Mouse (Mus musculus) midbrain, postnatal 0 days (tissue): Measurements from ENCODE around the gene Camk2d. TPM values are rescaled to one million over a fixed set of nuclear protein-coding genes. Genes with fewer than 3 reads are reported as not detected.

Source experiments
- ATAC-seq: fragments of 200-750 bp; cut with Nextera tagmentation; 2 replicates; pipeline ENCODE4 v1.8.0; 2017; ENCODE audit warnings: moderate number of reproducible peaks, mild to moderate bottlenecking, moderate TSS enrichment, moderate library complexity; ENCODE audit not compliant: low FRiP score
- DNase-seq: peaks from one replicate; pipeline ENCODE4 v3.0.0-alpha.2; 2015; ENCODE audit warnings: low spot score
- H3K27ac ChIP-seq: fragments of 300-500 bp; sonication (generic); 2 replicates; pipeline ENCODE4 v1.5.1; 2014; ENCODE audit warnings: low read depth, mild to moderate bottlenecking, low read length, mixed read lengths
- H3K27me3 ChIP-seq: fragments of 300-500 bp; sonication (generic); 2 replicates; pipeline ENCODE4 v1.6.1; 2014; ENCODE audit warnings: low read length, control low read depth, mixed read lengths; ENCODE audit not compliant: insufficient read depth
- H3K36me3 ChIP-seq: fragments of 300-500 bp; sonication (generic); 2 replicates; pipeline ENCODE4 v1.6.1; 2014; ENCODE audit warnings: low read length, control low read depth, mixed read lengths; ENCODE audit not compliant: insufficient read depth
- H3K4me1 ChIP-seq: fragments of 300-500 bp; sonication (generic); 2 replicates; pipeline ENCODE4 v1.6.1; 2014; ENCODE audit warnings: mild to moderate bottlenecking, control low read depth, antibody characterized with exemption, low read length, mixed read lengths; ENCODE audit not compliant: insufficient read depth
- H3K4me2 ChIP-seq: fragments of 300-500 bp; sonication (generic); 2 replicates; pipeline ENCODE4 v1.6.1; 2014; ENCODE audit warnings: low read depth, mild to moderate bottlenecking, low read length, mixed read lengths; ENCODE audit not compliant: poor library complexity, severe bottlenecking
- H3K4me3 ChIP-seq: fragments of 300-500 bp; sonication (generic); 2 replicates; pipeline ENCODE4 v1.5.1; 2014; ENCODE audit warnings: low read depth, mild to moderate bottlenecking, low read length, moderate library complexity
- H3K9ac ChIP-seq: fragments of 300-500 bp; sonication (generic); replicated peaks from 2 replicates; pipeline ENCODE4 v1.6.1; 2014; ENCODE audit warnings: mild to moderate bottlenecking, low read length, moderate library complexity, mixed read lengths; ENCODE audit not compliant: poor library complexity, severe bottlenecking
- H3K9me3 ChIP-seq: fragments of 300-500 bp; sonication (generic); 2 replicates; pipeline ENCODE4 v1.6.1; 2016; ENCODE audit warnings: low read length, control low read depth
- CTCF ChIP-seq: IDR thresholded peaks from 2 replicates; pipeline ENCODE4 v1.5.1; 2016; ENCODE audit warnings: antibody characterized with exemption, mild to moderate bottlenecking
- WGBS: fragments of 180-500 bp; shearing (Covaris S2); extraction: QIAGEN DNeasy Blood & Tissue Kit; methylation state at CpG from one replicate; pipeline ENCODE4 v1.1.7; 2014; 5-methylcytosine and 5-hydroxymethylcytosine counted together
- polyA plus RNA-seq: library from polyadenylated mRNA; unstranded; fragments of >200 nt; fragmentation: Nextera tagmentation; extraction: Ambion mirVana; gene quantifications from 2 replicates; pipeline ENCODE4 v1.2.1, GENCODE M21; 2015
- total RNA-seq: library from RNA; depleted of rRNA; stranded (reverse); fragments of >200 nt; gene quantifications from 2 replicates; pipeline ENCODE4 v1.2.3, GENCODE M21; 2014

The Camk2d gene
- total and polyA plus RNA-seq, 2 experiments from 2014 or later: 95.8 to 143 TPM

DNA sequence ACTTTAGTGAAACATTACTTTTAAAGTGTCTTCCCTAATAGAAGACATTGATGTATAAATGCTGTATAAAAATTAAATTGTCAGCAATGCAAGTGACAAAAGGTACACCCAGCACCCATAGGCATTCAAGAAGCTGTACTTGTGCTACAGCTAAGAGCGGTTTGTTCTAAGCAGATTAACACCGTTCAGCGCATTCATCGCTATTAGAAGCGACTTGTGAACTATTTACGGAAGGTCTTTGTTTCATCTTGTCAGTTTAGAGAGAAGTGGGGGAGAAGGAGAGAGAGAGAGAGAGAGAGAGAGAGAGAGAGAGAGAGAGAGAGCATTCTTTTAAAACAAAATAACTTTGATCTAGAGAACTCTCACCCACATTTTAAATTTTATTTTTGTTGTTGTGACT is 38.1 kb downstream of the Camk2d start:
- no peak for ATAC-seq
- WGBS: 39% methylated on average over 6 of the region's 6 CpGs
- no peak overlapping the region for H3K27ac ChIP-seq
- no peaks in the 10 kb centered on the region for H3K36me3 ChIP-seq
- no peaks in the 10 kb centered on the region for H3K9me3 ChIP-seq
- H3K4me1 ChIP-seq: peaks cover 4% of the 10 kb centered on the region; the same call in 1 of the 2 replicates
- no peak overlapping the region for H3K4me2 ChIP-seq
- TF ChIP-seq CTCF: no peak
- H3K4me3 ChIP-seq: no peak overlapping the region
- no peaks in the 10 kb centered on the region for H3K27me3 ChIP-seq
- DNase-seq: no peak
- H3K9ac ChIP-seq: no peak overlapping the region

DNA sequence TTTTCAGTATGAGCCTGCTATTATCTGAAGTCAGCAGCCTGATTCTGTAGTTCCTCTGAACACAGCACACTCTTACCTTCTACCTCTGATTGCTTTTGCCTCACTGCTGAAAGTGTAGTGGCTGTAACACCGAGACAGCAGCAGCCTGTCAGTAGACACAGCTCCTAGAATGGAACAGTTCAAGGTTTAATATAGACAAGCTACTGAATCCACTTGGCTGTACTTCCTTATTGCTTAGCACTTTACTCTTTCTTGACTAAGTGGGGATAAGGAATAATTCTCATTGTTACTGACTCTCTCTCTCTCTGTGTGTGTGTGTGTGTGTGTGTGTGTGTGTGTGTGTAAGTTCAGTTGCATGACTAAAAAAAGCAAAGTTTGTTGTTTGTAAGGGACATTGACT is 42.2 kb downstream of the Camk2d start:
- TF ChIP-seq CTCF: no peak
- Histone ChIP-seq H3K4me3 (no peak overlapping the region), H3K4me1 (peaks cover 7% of the 10 kb centered on the region; the same call in 1 of the 2 replicates), H3K4me2 (no peak overlapping the region), H3K27ac (no peak overlapping the region), H3K9ac (no peak overlapping the region), H3K9me3 (no peaks in the 10 kb centered on the region), H3K27me3 (no peaks in the 10 kb centered on the region), H3K36me3 (no peaks in the 10 kb centered on the region)
- DNase-seq (no peak), ATAC-seq (no peak)
- 70% methylated on average over 1 of the region's 1 CpGs for WGBS

DNA sequence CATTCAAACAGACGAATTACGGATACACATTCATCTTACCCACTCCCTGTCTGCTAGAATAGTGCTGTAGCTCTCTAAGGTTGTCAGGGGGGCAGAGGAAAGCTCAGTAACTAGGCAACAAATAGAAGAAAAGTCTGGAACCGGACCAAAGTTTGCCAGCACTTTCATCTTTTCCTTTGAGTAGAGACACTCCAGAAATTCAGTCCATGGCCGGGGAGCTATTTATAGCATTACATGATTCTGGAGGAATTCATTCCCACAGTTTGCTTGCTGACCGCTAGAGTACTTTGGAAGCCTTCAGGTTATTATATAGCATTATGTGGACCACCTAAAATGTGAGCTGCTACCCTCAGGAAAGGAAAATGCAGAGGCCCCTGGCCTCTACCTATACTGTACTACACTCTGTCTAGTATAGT is 43.0 kb downstream of the Camk2d start:
- DNase-seq (peak; percentile 76), ATAC-seq (no peak)
- H3K36me3 ChIP-seq: no peaks in the 10 kb centered on the region
- H3K4me2 ChIP-seq: no peak overlapping the region
- H3K27me3 ChIP-seq: no peaks in the 10 kb centered on the region
- TF ChIP-seq CTCF: peak; percentile 23
- WGBS: 27% methylated on average over 5 of the region's 5 CpGs
- H3K9ac ChIP-seq: no peak overlapping the region
- H3K27ac ChIP-seq: no peak overlapping the region
- H3K4me1 ChIP-seq: peaks cover 7% of the 10 kb centered on the region; the same call in 1 of the 2 replicates
- H3K9me3 ChIP-seq: no peaks in the 10 kb centered on the region
- H3K4me3 ChIP-seq: no peak overlapping the region

DNA sequence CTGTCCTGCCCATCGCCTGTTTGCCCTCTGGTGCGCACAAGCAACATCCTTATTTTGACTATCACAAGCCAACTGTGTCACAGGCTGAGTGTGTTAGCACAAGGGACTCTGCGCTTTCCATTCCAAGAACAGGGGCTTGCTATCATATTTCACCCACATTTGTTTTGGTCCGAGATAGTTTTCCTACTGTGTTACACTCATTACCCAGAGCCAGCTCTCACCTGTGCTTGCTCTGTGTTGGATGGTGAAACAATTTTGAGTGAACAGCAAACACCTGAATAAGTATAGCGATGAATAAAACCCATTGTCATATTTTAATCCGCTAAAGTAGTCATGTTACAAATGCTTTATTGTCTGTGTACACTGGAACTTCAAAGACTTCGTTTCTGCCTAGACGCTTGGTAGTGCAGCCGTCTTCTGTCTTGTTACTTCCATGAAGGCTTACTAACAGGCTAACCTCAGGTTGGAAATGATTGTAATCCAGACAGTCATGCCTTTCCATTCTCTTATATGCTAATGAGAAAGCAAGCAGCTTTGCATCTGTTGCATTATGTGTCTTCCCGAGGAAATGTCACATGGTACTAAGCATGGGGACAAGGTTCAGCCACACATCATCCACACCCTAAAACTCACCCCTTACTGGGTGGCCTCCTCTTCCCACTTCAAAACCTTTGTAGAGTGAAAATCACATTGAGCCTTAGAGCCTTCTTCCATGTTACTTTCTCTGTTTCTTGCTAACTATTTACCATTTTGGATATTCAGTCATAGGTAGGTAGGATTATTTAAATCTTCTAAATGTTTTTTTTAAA is 44.5 kb downstream of the Camk2d start:
- no peak overlapping the region for H3K4me3 ChIP-seq
- DNase-seq (no peak), ATAC-seq (no peak)
- no peaks in the 10 kb centered on the region for H3K9me3 ChIP-seq
- no peak overlapping the region for H3K4me2 ChIP-seq
- H3K36me3 ChIP-seq: no peaks in the 10 kb centered on the region
- TF ChIP-seq CTCF: no peak
- no peaks in the 10 kb centered on the region for H3K27me3 ChIP-seq
- no peak overlapping the region for H3K27ac ChIP-seq
- peaks cover 7% of the 10 kb centered on the region; the same call in 1 of the 2 replicates for H3K4me1 ChIP-seq
- H3K9ac ChIP-seq: no peak overlapping the region
- WGBS: 71% methylated on average over 10 of the region's 10 CpGs

DNA sequence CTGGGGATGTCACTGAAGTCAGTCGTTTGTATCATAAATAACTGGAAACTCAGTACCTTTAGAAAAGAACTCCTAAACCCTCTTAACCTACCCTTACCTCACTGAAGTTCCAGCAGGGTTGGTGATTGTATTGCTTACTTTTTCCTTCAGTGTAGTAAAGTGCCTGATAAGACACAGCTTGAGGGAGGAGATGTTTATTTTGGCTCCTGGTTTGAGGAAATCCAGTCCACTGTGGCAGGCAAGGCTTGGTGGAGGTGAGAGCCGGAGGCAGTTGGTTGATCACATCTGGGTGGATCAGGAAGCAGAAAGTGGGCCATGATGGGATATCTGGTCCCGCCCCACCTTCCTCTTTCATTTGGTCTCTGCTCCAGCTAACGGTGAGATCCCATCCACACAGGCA is 45.3 kb downstream of the Camk2d start:
- no peak overlapping the region for H3K4me2 ChIP-seq
- no peaks in the 10 kb centered on the region for H3K36me3 ChIP-seq
- H3K27me3 ChIP-seq: no peaks in the 10 kb centered on the region
- H3K9me3 ChIP-seq: no peaks in the 10 kb centered on the region
- no peak for TF ChIP-seq CTCF
- DNase-seq: no peak
- H3K4me3 ChIP-seq: no peak overlapping the region
- ATAC-seq: no peak
- peaks cover 7% of the 10 kb centered on the region; the same call in 1 of the 2 replicates for H3K4me1 ChIP-seq
- WGBS: 85% methylated on average over 4 of the region's 4 CpGs
- H3K9ac ChIP-seq: no peak overlapping the region
- H3K27ac ChIP-seq: no peak overlapping the region
